ENCODE assay signal across 19 mouse cellular contexts in the genomic region with DNA sequence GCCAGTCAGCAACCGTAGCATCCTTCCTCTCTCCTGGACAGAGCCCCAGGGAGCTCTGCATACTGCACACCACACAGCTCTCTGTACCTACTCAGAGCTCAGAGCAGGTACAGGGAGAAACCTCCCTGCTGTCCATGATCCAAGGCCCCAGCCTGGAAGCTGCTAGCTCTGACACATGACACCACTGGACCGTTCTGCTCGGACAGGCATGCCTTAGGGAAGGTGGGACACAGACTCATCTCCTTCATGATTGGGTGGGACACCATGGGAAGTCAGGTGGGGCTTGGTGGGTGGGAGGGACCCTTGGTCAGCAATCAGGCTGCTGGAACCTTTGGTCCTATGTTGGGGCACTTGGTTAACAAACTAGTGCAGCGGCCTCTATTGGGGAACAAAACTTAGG.
"Had no signal": no experiment of that assay in that cellular context is flagged by ENCODE, and none has a peak within 500 bp of the region (broad histone marks: within the 10 kb centered on the region; RNA-seq: fewer than 3 reads in every experiment).

No protein-coding gene starts in this region.

- H3K9ac ChIP-seq: lung, embryonic 14.5 days; midbrain, embryonic 12.5 days; neural tube, embryonic 13.5 days; neural tube, embryonic 15.5 days; stomach, embryonic 15.5 days had no signal

- H3K4me3 ChIP-seq: midbrain, embryonic 10.5 days; midbrain, embryonic 12.5 days; myocyte; neural tube, embryonic 13.5 days; neural tube, embryonic 15.5 days; stomach, embryonic 15.5 days had no signal

- ATAC-seq: midbrain, embryonic 16.5 days had no signal

- H3K27me3 ChIP-seq: neural tube, embryonic 15.5 days; stomach, embryonic 15.5 days had no signal

- H3K4me2 ChIP-seq: lung, embryonic 14.5 days; midbrain, embryonic 12.5 days; neural tube, embryonic 13.5 days; neural tube, embryonic 15.5 days; stomach, embryonic 15.5 days had no signal

- DNase-seq: lung, adult 18-20 months; lung, embryonic 14.5 days; lung, postnatal 10 days; lung, postnatal 4 days; midbrain, embryonic 14.5 days; right cerebral cortex, adult 18-20 months; right cerebral cortex, postnatal 25 days; right cerebral cortex, postnatal 4 days; spleen, adult 18-20 months; thymus, adult 18-20 months; thymus, postnatal 14 days; thymus, postnatal 4 days had no signal

- H3K27ac ChIP-seq: midbrain, embryonic 10.5 days; midbrain, embryonic 12.5 days; neural tube, embryonic 13.5 days; neural tube, embryonic 15.5 days; stomach, embryonic 15.5 days had no signal

- H3K4me1 ChIP-seq: midbrain, embryonic 12.5 days; neural tube, embryonic 13.5 days; neural tube, embryonic 15.5 days; stomach, embryonic 15.5 days had no signal

- H3K9me3 ChIP-seq: midbrain, embryonic 10.5 days; midbrain, embryonic 12.5 days; neural tube, embryonic 13.5 days; neural tube, embryonic 15.5 days; stomach, embryonic 15.5 days had no signal

- H3K36me3 ChIP-seq: midbrain, embryonic 10.5 days; midbrain, embryonic 12.5 days; neural tube, embryonic 13.5 days; neural tube, embryonic 15.5 days; stomach, embryonic 15.5 days had no signal
